Mouse (Mus musculus): Measurements from ENCODE around the gene Mroh2b. TPM values are rescaled to one million over a fixed set of nuclear protein-coding genes. Genes with fewer than 3 reads are reported as not detected.

Gene Mroh2b
- total RNA-seq (2015; ENCODE audit: low replicate concordance) (not detected in 2 replicates), total RNA-seq (2017; ENCODE audit: low replicate concordance) (not detected in 2 replicates)

GRCm38 (mm10) chr15:4898437-4898836 is at the start of gene Mroh2b:
TSS of gene Mroh2b (plus strand) at chr15:4898737.
- ATAC-seq (replicated peaks; ENCODE audit: low FRiP score, poor library complexity, severe bottlenecking) = no peak

GRCm38 (mm10) chr15:4850015-4850414 is 48.5 kb upstream of the Mroh2b start:
- no peak for ATAC-seq (replicated peaks; ENCODE audit: low FRiP score, poor library complexity, severe bottlenecking)

DNA sequence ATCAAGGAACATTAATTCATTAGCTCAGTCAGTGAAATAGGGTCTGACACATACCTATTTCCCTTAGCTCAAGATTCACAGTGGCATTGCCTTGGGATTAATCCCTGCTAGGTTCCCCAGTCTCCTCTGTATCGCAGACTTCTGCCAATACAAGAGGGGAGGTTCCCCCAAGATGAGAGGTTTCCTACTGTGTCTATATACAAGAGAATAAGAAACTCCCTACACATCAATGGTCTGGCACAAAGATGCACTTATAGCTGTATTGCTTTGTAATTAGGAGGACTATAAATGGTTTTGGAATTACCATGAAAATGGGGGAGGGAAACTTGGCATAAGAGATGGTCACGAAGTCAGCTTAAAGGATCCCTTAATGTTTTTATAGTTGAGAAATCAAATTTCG is 3.6 kb upstream of the Mroh2b start:
- no peak for ATAC-seq (replicated peaks; ENCODE audit: low FRiP score, poor library complexity, severe bottlenecking)

GRCm38 (mm10) chr15:4934731-4935130 is 36.2 kb downstream of the Mroh2b start:
- ATAC-seq (replicated peaks; ENCODE audit: low FRiP score, poor library complexity, severe bottlenecking) = no peak

GRCm38 (mm10) chr15:4973355-4973754 is 74.8 kb downstream of the Mroh2b start:
- ATAC-seq (replicated peaks; ENCODE audit: low FRiP score, poor library complexity, severe bottlenecking) = no peak

GRCm38 (mm10) chr15:5002903-5003302 is 104.4 kb downstream of the Mroh2b start:
- no peak for ATAC-seq (replicated peaks; ENCODE audit: low FRiP score, poor library complexity, severe bottlenecking)

GRCm38 (mm10) chr15:5003503-5004196 is 105.1 kb downstream of the Mroh2b start:
- ATAC-seq (replicated peaks; ENCODE audit: low FRiP score, poor library complexity, severe bottlenecking) = no peak

- ATAC-seq (replicated peaks; ENCODE audit: low FRiP score, poor library complexity, severe bottlenecking) = no peak
Observed at GRCm38 (mm10) chr15:5009644-5010107, 111.1 kb downstream of the Mroh2b start.

Other genes starting within 250 kb of the Mroh2b start
- gene C6, start 171.6 kb upstream of the Mroh2b start, total RNA-seq (2015; ENCODE audit: low replicate concordance) = not detected in 2 replicates
- not detected in 2 replicates for gene C6, start 171.6 kb upstream of the Mroh2b start, total RNA-seq (2017; ENCODE audit: low replicate concordance)
- gene C7, start 165.0 kb downstream of the Mroh2b start, total RNA-seq (2015; ENCODE audit: low replicate concordance) = not detected in 2 replicates
- gene C7, start 165.0 kb downstream of the Mroh2b start, total RNA-seq (2017; ENCODE audit: low replicate concordance) = not detected in 2 replicates
- 1.7 TPM in 1 of 2 replicates, not detected in the other for gene Card6, start 209.8 kb downstream of the Mroh2b start, total RNA-seq (2015; ENCODE audit: low replicate concordance)
- gene Card6, start 209.8 kb downstream of the Mroh2b start, total RNA-seq (2017; ENCODE audit: low replicate concordance) = 0.42 and 1.3 TPM in 2 replicates
- gene Rpl37, start 217.9 kb downstream of the Mroh2b start, total RNA-seq (2015; ENCODE audit: low replicate concordance) = 167 and 232 TPM in 2 replicates
- gene Rpl37, start 217.9 kb downstream of the Mroh2b start, total RNA-seq (2017; ENCODE audit: low replicate concordance) = 170 and 249 TPM in 2 replicates
- gene Prkaa1, start 245.1 kb downstream of the Mroh2b start, total RNA-seq (2015; ENCODE audit: low replicate concordance) = 13.6 and 19.8 TPM in 2 replicates
- gene Prkaa1, start 245.1 kb downstream of the Mroh2b start, total RNA-seq (2017; ENCODE audit: low replicate concordance) = 12.0 and 14.8 TPM in 2 replicates

All from erythroblast, adult 5-6 weeks (primary cell).